Mouse (Mus musculus) testis, adult 2 months (tissue): ENCODE results near the gene Trim7.

Experiments
- CTCF ChIP-seq: fragments of 200-500 bp; IDR thresholded peaks from 2 replicates; pipeline ENCODE4 v1.5.1; 2012; ENCODE audit warnings: low read depth, mild to moderate bottlenecking, inconsistent platforms, low read length, moderate library complexity; ENCODE audit not compliant: control insufficient read depth, insufficient read depth, insufficient replicate concordance
- POLR2A ChIP-seq: fragments of 200-500 bp; IDR thresholded peaks from 2 replicates; pipeline ENCODE4 v1.6.1; 2012; ENCODE audit warnings: low read depth, mild to moderate bottlenecking, inconsistent platforms, low read length, moderate library complexity; ENCODE audit not compliant: control insufficient read depth

- TF ChIP-seq CTCF (no peak), POLR2A (no peak)
These were observed 17.7 kb upstream of the Trim7 start for GRCm38 (mm10) chr11:48808304-48808646.
